Mouse (Mus musculus) T-helper 17 cell (primary cell): Measurements from ENCODE around the gene Esp4.
"Not testable (repeated sequence)": the region's sequence is repeated elsewhere in the genome, so short reads cannot be mapped to it uniquely, and the experiment has no call there.

Experiments used
- in situ Hi-C, 2 experiments: fragments of 300-600 bp; cut with MboI, MseI; formaldehyde crosslinking; loops; 1 replicate in 1 of 2; 2 replicates in 1 of 2; pipeline ENCODE4 v1.15.1; 2025; ENCODE audit warnings: high pct_unique_total_duplicates in 2 of 2

Gene Esp4

GRCm38 (mm10) chr17:40598294-40598693 is at the start of gene Esp4:
Gene Esp4 (plus strand): TSS chr17:40598594.
- in situ Hi-C loops, result no loop called here

GRCm38 (mm10) chr17:40553470-40553869 is 44.9 kb upstream of the Esp4 start:
- in situ Hi-C loops, result no loop called here

GRCm38 (mm10) chr17:40561207-40561606 is 37.2 kb upstream of the Esp4 start, which contains the start of gene Esp6:
Gene Esp6 (plus strand): TSS chr17:40561507.
- in situ Hi-C loops, result no loop called here

- in situ Hi-C loops, result not testable (repeated sequence)
Measured at GRCm38 (mm10) chr17:40583906-40584305, 14.5 kb upstream of the Esp4 start.

- in situ Hi-C loops, result no loop called here
Measured at GRCm38 (mm10) chr17:40591297-40591696, 7.1 kb upstream of the Esp4 start.

GRCm38 (mm10) chr17:40631775-40632174 is 33.4 kb downstream of the Esp4 start, which contains the start of gene Esp3:
Gene Esp3 (plus strand): TSS chr17:40632075.
- in situ Hi-C loops, result not testable (repeated sequence)
